Mouse (Mus musculus): ENCODE measurements around the gene Sall2. TPM values are rescaled to one million over a fixed set of nuclear protein-coding genes. Genes with fewer than 3 reads are reported as not detected.
A peak's percentile ranks its signal among the peaks of the same experiment; 100 is the strongest.

Gene Sall2
- polyA plus RNA-seq (2016; fragmentation: Nextera tagmentation; extraction: Ambion mirVana): 41.4 and 42.1 TPM in 2 replicates

- no peaks in the 10 kb centered on the region for H3K36me3 ChIP-seq
- peak within 1 kb of the TSS; percentile 66 for H3K27ac ChIP-seq
- H3K4me1 ChIP-seq: peaks cover 5% of the 10 kb centered on the region
- peak; percentile 57; the same call in 1 of the 2 replicates for ATAC-seq (ENCODE audit: insufficient number of reproducible peaks, insufficient read depth, low FRiP score, low TSS enrichment)
- under 1% methylated on average over 26 of the region's 26 CpGs for WGBS
- H3K4me2 ChIP-seq (replicated peaks): peak within 1 kb of the TSS; percentile 82
- H3K27me3 ChIP-seq: peaks cover 20% of the 10 kb centered on the region
- peak within 1 kb of the TSS; percentile 57 for H3K4me3 ChIP-seq
- peak within 1 kb of the TSS; percentile 56 for H3K9ac ChIP-seq
- no peaks in the 10 kb centered on the region for H3K9me3 ChIP-seq
These were observed at the start of gene Sall2 for GRCm38 (mm10) chr14:52327910-52328812. Sall2 (minus strand) TSS chr14:52328762.

GRCm38 (mm10) chr14:52368741-52369140, 40.2 kb upstream of the Sall2 start:
- Histone ChIP-seq H3K4me3 (no peak overlapping the region), H3K27ac (no peak overlapping the region), H3K4me2 (replicated peaks) (no peak overlapping the region), H3K36me3 (no peaks in the 10 kb centered on the region), H3K4me1 (no peaks in the 10 kb centered on the region), H3K9ac (no peak overlapping the region), H3K27me3 (no peaks in the 10 kb centered on the region), H3K9me3 (no peaks in the 10 kb centered on the region)
- ATAC-seq (ENCODE audit: insufficient number of reproducible peaks, insufficient read depth, low FRiP score, low TSS enrichment): no peak
- WGBS: 85% methylated on average over 3 of the region's 3 CpGs

- Histone ChIP-seq H3K4me1 (no peaks in the 10 kb centered on the region), H3K27me3 (no peaks in the 10 kb centered on the region)
- 81% methylated on average over 4 of the region's 4 CpGs for WGBS
These were observed 27.7 kb upstream of the Sall2 start, which contains the start of gene Olfr1513 for GRCm38 (mm10) chr14:52356308-52356707. Olfr1513 (minus strand) TSS chr14:52356408.

GRCm38 (mm10) chr14:52339512-52339852, 10.9 kb upstream of the Sall2 start:
- Histone ChIP-seq H3K4me2 (replicated peaks) (no peak overlapping the region), H3K36me3 (no peaks in the 10 kb centered on the region), H3K27ac (no peak overlapping the region), H3K4me1 (no peaks in the 10 kb centered on the region), H3K9ac (no peak overlapping the region), H3K4me3 (no peak overlapping the region), H3K9me3 (peaks cover 4% of the 10 kb centered on the region; the same call in 1 of the 2 replicates), H3K27me3 (0 out of 2 replicates have a peak, but pooled peaks cover 4% of the 10 kb centered on the region)
- no peak for ATAC-seq (ENCODE audit: insufficient number of reproducible peaks, insufficient read depth, low FRiP score, low TSS enrichment)
- 65% methylated on average over 6 of the region's 6 CpGs for WGBS

More at GRCm38 (mm10) chr14:52356308-52356707, 27.7 kb upstream of the Sall2 start, which contains the start of gene Olfr1513:
- no peak within 1 kb of the TSS for H3K9ac ChIP-seq
- H3K9me3 ChIP-seq: no peaks in the 10 kb centered on the region
- H3K27ac ChIP-seq: no peak within 1 kb of the TSS
- no peaks in the 10 kb centered on the region for H3K36me3 ChIP-seq
- H3K4me2 ChIP-seq (replicated peaks): no peak within 1 kb of the TSS
- H3K4me3 ChIP-seq: no peak within 1 kb of the TSS
- ATAC-seq (ENCODE audit: insufficient number of reproducible peaks, insufficient read depth, low FRiP score, low TSS enrichment): no peak

GRCm38 (mm10) chr14:52338751-52339511, 10.4 kb upstream of the Sall2 start:
- WGBS: 31% methylated on average over 21 of the region's 21 CpGs
- 0 out of 2 replicates have a peak overlapping the region, but pooled peaks have one; percentile 34 for H3K9ac ChIP-seq
- H3K4me3 ChIP-seq: no peak overlapping the region
- H3K27me3 ChIP-seq: 0 out of 2 replicates have a peak, but pooled peaks cover 4% of the 10 kb centered on the region
- H3K4me2 ChIP-seq (replicated peaks): peak overlapping the region; percentile 39
- no peaks in the 10 kb centered on the region for H3K9me3 ChIP-seq
- no peak for ATAC-seq (ENCODE audit: insufficient number of reproducible peaks, insufficient read depth, low FRiP score, low TSS enrichment)
- H3K4me1 ChIP-seq: no peaks in the 10 kb centered on the region
- no peaks in the 10 kb centered on the region for H3K36me3 ChIP-seq
- no peak overlapping the region for H3K27ac ChIP-seq

GRCm38 (mm10) chr14:52332171-52332570, 3.6 kb upstream of the Sall2 start:
- H3K9ac ChIP-seq: no peak overlapping the region
- H3K36me3 ChIP-seq: no peaks in the 10 kb centered on the region
- no peak overlapping the region for H3K4me3 ChIP-seq
- H3K27me3 ChIP-seq: peaks cover 16% of the 10 kb centered on the region; the same call in 1 of the 2 replicates
- H3K9me3 ChIP-seq: no peaks in the 10 kb centered on the region
- H3K27ac ChIP-seq: no peak overlapping the region
- 80% methylated on average over 1 of the region's 3 CpGs for WGBS
- no peak overlapping the region for H3K4me2 ChIP-seq (replicated peaks)
- no peaks in the 10 kb centered on the region for H3K4me1 ChIP-seq
- ATAC-seq (ENCODE audit: insufficient number of reproducible peaks, insufficient read depth, low FRiP score, low TSS enrichment): no peak

GRCm38 (mm10) chr14:52331069-52331750, 2.6 kb upstream of the Sall2 start:
- Histone ChIP-seq H3K36me3 (no peaks in the 10 kb centered on the region), H3K4me3 (no peak overlapping the region), H3K27ac (no peak overlapping the region), H3K27me3 (peaks cover 16% of the 10 kb centered on the region), H3K9me3 (no peaks in the 10 kb centered on the region), H3K4me1 (peaks cover under 1% of the 10 kb centered on the region; the same call in 1 of the 2 replicates), H3K9ac (no peak overlapping the region), H3K4me2 (replicated peaks) (no peak overlapping the region)
- WGBS: 8% methylated on average over 4 of the region's 4 CpGs
- ATAC-seq (ENCODE audit: insufficient number of reproducible peaks, insufficient read depth, low FRiP score, low TSS enrichment): no peak

- peak overlapping the region; percentile 66 for H3K27ac ChIP-seq
- 1% methylated on average over 14 of the region's 14 CpGs for WGBS
- peaks cover 20% of the 10 kb centered on the region for H3K27me3 ChIP-seq
- H3K4me3 ChIP-seq: peak overlapping the region; percentile 57
- H3K36me3 ChIP-seq: no peaks in the 10 kb centered on the region
- no peaks in the 10 kb centered on the region for H3K9me3 ChIP-seq
- peak; percentile 50; the same call in 1 of the 2 replicates for ATAC-seq (ENCODE audit: insufficient number of reproducible peaks, insufficient read depth, low FRiP score, low TSS enrichment)
- peak overlapping the region; percentile 82 for H3K4me2 ChIP-seq (replicated peaks)
- H3K9ac ChIP-seq: peak overlapping the region; percentile 56
- H3K4me1 ChIP-seq: peaks cover 5% of the 10 kb centered on the region
These were observed 1.1 kb downstream of the Sall2 start for GRCm38 (mm10) chr14:52327375-52327901.

GRCm38 (mm10) chr14:52325890-52326289, 2.7 kb downstream of the Sall2 start:
- Histone ChIP-seq H3K9ac (no peak overlapping the region), H3K27ac (no peak overlapping the region), H3K4me3 (no peak overlapping the region), H3K4me1 (peaks cover 5% of the 10 kb centered on the region), H3K4me2 (replicated peaks) (no peak overlapping the region; the same call in 1 of the 2 replicates), H3K36me3 (no peaks in the 10 kb centered on the region), H3K9me3 (no peaks in the 10 kb centered on the region), H3K27me3 (peaks cover 17% of the 10 kb centered on the region)
- ATAC-seq (ENCODE audit: insufficient number of reproducible peaks, insufficient read depth, low FRiP score, low TSS enrichment): no peak
- WGBS: 11% methylated on average over 4 of the region's 4 CpGs

- Histone ChIP-seq H3K9ac (no peak overlapping the region), H3K27me3 (no peaks in the 10 kb centered on the region), H3K4me2 (replicated peaks) (no peak overlapping the region), H3K4me1 (peaks cover 15% of the 10 kb centered on the region), H3K9me3 (no peaks in the 10 kb centered on the region), H3K27ac (no peak overlapping the region), H3K4me3 (no peak overlapping the region), H3K36me3 (peaks cover 7% of the 10 kb centered on the region)
- WGBS: 54% methylated on average over 6 of the region's 6 CpGs
- no peak for ATAC-seq (ENCODE audit: insufficient number of reproducible peaks, insufficient read depth, low FRiP score, low TSS enrichment)
These were observed 9.2 kb downstream of the Sall2 start for GRCm38 (mm10) chr14:52319361-52319760.

Measured in embryonic facial prominence, embryonic 12.5 days (tissue).